Mouse (Mus musculus): ENCODE measurements around the gene Plekha1.

Plekha1 gene

GRCm38 (mm10) chr7:130865613-130866591, at the start of gene Plekha1:
Gene Plekha1 (plus strand): TSS chr7:130865756.
- peak; percentile 94 for DNase-seq (ENCODE audit: low read depth, low spot score)

GRCm38 (mm10) chr7:130816243-130816642, 49.3 kb upstream of the Plekha1 start:
- DNase-seq (ENCODE audit: low read depth, low spot score): no peak

GRCm38 (mm10) chr7:130818813-130819212, 46.7 kb upstream of the Plekha1 start:
- DNase-seq (ENCODE audit: low read depth, low spot score): no peak

- DNase-seq (ENCODE audit: low read depth, low spot score): no peak
These were observed 45.9 kb upstream of the Plekha1 start for GRCm38 (mm10) chr7:130819624-130820023.

GRCm38 (mm10) chr7:130823992-130824391, 41.6 kb upstream of the Plekha1 start:
- DNase-seq (ENCODE audit: low read depth, low spot score): no peak

GRCm38 (mm10) chr7:130826343-130826742, 39.2 kb upstream of the Plekha1 start:
- DNase-seq (ENCODE audit: low read depth, low spot score): no peak

- no peak for DNase-seq (ENCODE audit: low read depth, low spot score)
These were observed 38.1 kb upstream of the Plekha1 start for GRCm38 (mm10) chr7:130827431-130827830.

- DNase-seq (ENCODE audit: low read depth, low spot score): no peak
These were observed 37.6 kb upstream of the Plekha1 start for GRCm38 (mm10) chr7:130827844-130828403.

- DNase-seq (ENCODE audit: low read depth, low spot score): no peak
These were observed 37.1 kb upstream of the Plekha1 start for GRCm38 (mm10) chr7:130828475-130828874.

- no peak for DNase-seq (ENCODE audit: low read depth, low spot score)
These were observed 34.0 kb upstream of the Plekha1 start for GRCm38 (mm10) chr7:130831586-130831985.

GRCm38 (mm10) chr7:130834299-130834698, 31.3 kb upstream of the Plekha1 start:
- DNase-seq (ENCODE audit: low read depth, low spot score): peak; percentile 97

- DNase-seq (ENCODE audit: low read depth, low spot score): no peak
These were observed 30.3 kb upstream of the Plekha1 start for GRCm38 (mm10) chr7:130834958-130835861.

- no peak for DNase-seq (ENCODE audit: low read depth, low spot score)
These were observed 29.5 kb upstream of the Plekha1 start for GRCm38 (mm10) chr7:130836066-130836465.

GRCm38 (mm10) chr7:130837941-130838657, 27.5 kb upstream of the Plekha1 start:
- no peak for DNase-seq (ENCODE audit: low read depth, low spot score)

- DNase-seq (ENCODE audit: low read depth, low spot score): no peak
These were observed 26.9 kb upstream of the Plekha1 start for GRCm38 (mm10) chr7:130838658-130839025.

- DNase-seq (ENCODE audit: low read depth, low spot score): no peak
These were observed 26.0 kb upstream of the Plekha1 start for GRCm38 (mm10) chr7:130839380-130840100.

GRCm38 (mm10) chr7:130847164-130847718, 18.3 kb upstream of the Plekha1 start:
- DNase-seq (ENCODE audit: low read depth, low spot score): no peak

GRCm38 (mm10) chr7:130854684-130855292, 10.8 kb upstream of the Plekha1 start:
- no peak for DNase-seq (ENCODE audit: low read depth, low spot score)

GRCm38 (mm10) chr7:130855681-130856080, 9.9 kb upstream of the Plekha1 start:
- DNase-seq (ENCODE audit: low read depth, low spot score): no peak

- no peak for DNase-seq (ENCODE audit: low read depth, low spot score)
These were observed 7.6 kb upstream of the Plekha1 start for GRCm38 (mm10) chr7:130857973-130858372.

All from WW6 (cell line).